In genomic region chr10:42276507-42277345, GRCm38 (mm10) we compare ENCODE assay signal across 8 mouse cellular contexts. TPM values are rescaled to one million over a fixed set of nuclear protein-coding genes. Genes with fewer than 3 reads are reported as not detected.
DNase-seq lines count a peak whose midpoint lies in the region; ATAC-seq lines count a peak whose summit lies in the region.

Foxo3 (minus strand) TSS chr10:42276755.

- peak within 1 kb of the TSS; percentile 95 for H3K9ac ChIP-seq in heart, embryonic 13.5 days
- peak within 1 kb of the TSS; percentile 97 for H3K9ac ChIP-seq in liver, embryonic 11.5 days (ENCODE audit: low read depth, low read length)

- peak within 1 kb of the TSS; percentile 69 for H3K4me3 ChIP-seq in heart, embryonic 13.5 days
- H3K4me3 ChIP-seq in liver, embryonic 11.5 days (ENCODE audit: low read depth, low read length), result peak within 1 kb of the TSS; percentile 95

- peak; percentile 97 for DNase-seq in CD4-positive helper T cell, adult 2 months (ENCODE audit: low read depth, low spot score)
- peak; percentile 86 for DNase-seq in brain, embryonic 18.5 days (ENCODE audit: low read depth, low spot score)
- peak; percentile 76 for DNase-seq in fibroblast of lung, adult 2 months (ENCODE audit: low read depth)
- DNase-seq in kidney, postnatal 10 days, result peak; percentile 94
- DNase-seq in liver, embryonic 11.5 days (ENCODE audit: low spot score), result peak; percentile 90
- peak; percentile 95 for DNase-seq in naive thymus-derived CD4-positive, alpha-beta T cell, adult 2 months (ENCODE audit: low read depth)
- peak; percentile 94 for DNase-seq in splenic B cell, adult 2 months (ENCODE audit: low read depth, low spot score)

- peak within 1 kb of the TSS; percentile 99 for H3K27ac ChIP-seq in heart, embryonic 13.5 days (replicated peaks)
- peak within 1 kb of the TSS; percentile 85 for H3K27ac ChIP-seq in liver, embryonic 11.5 days (ENCODE audit: low read depth, low read length)

- H3K27me3 ChIP-seq in heart, embryonic 13.5 days (replicated peaks), result no peaks in the 10 kb centered on the region
- no peaks in the 10 kb centered on the region for H3K27me3 ChIP-seq in liver, embryonic 11.5 days (replicated peaks; ENCODE audit: control insufficient read depth, insufficient read depth, low read length)
- H3K27me3 ChIP-seq in splenic B cell, adult 2 months (ENCODE audit: control insufficient read depth, insufficient read depth, low read length, poor library complexity, severe bottlenecking), result no peaks in the 10 kb centered on the region

- H3K9me3 ChIP-seq in heart, embryonic 13.5 days, result no peaks in the 10 kb centered on the region
- no peaks in the 10 kb centered on the region for H3K9me3 ChIP-seq in liver, embryonic 11.5 days (ENCODE audit: control insufficient read depth, low read length)

- peak within 1 kb of the TSS; percentile 99 for H3K4me2 ChIP-seq in heart, embryonic 13.5 days
- H3K4me2 ChIP-seq in liver, embryonic 11.5 days, result peak within 1 kb of the TSS; percentile 100

- under 1% methylated on average over 73 of the region's 88 CpGs for WGBS in heart, embryonic 13.5 days
- under 1% methylated on average over 83 of the region's 88 CpGs for WGBS in liver, embryonic 11.5 days

- ATAC-seq in heart, embryonic 13.5 days (ENCODE audit: extremely low read depth, insufficient number of reproducible peaks, low FRiP score, low TSS enrichment), result peak; percentile 60
- ATAC-seq in liver, embryonic 11.5 days (replicated peaks; ENCODE audit: low FRiP score), result peak; percentile 76

- peaks cover 8% of the 10 kb centered on the region for H3K36me3 ChIP-seq in heart, embryonic 13.5 days
- H3K36me3 ChIP-seq in liver, embryonic 11.5 days (ENCODE audit: control insufficient read depth, insufficient read depth, low read length), result no peaks in the 10 kb centered on the region
- no peaks in the 10 kb centered on the region for H3K36me3 ChIP-seq in splenic B cell, adult 2 months (ENCODE audit: control insufficient read depth, insufficient read depth, low read length, poor library complexity, severe bottlenecking)

- peaks cover 36% of the 10 kb centered on the region for H3K4me1 ChIP-seq in heart, embryonic 13.5 days
- peaks cover 29% of the 10 kb centered on the region for H3K4me1 ChIP-seq in liver, embryonic 11.5 days (replicated peaks; ENCODE audit: control insufficient read depth, insufficient read depth, low read length)

RNA-seq across cellular contexts. Expression of gene Foxo3, which starts in this region (rescaled TPM):
- polyA plus RNA-seq in heart, embryonic 13.5 days (2015; fragmentation: Nextera tagmentation; extraction: Ambion mirVana), result 4.4 and 4.8 TPM in 2 replicates
- 11.7 and 12.3 TPM in 2 replicates for polyA plus RNA-seq in liver, embryonic 11.5 days (2014; fragmentation: Nextera tagmentation; extraction: Ambion mirVana)

Comparison
In these comparisons a context has a peak if more than half of its experiments do, and no peak if none do; other contexts are left out.
1. Peak in every context shown above with its lines: DNase-seq, ATAC-seq, H3K4me3 ChIP-seq and H3K27ac ChIP-seq.